Mouse (Mus musculus) kidney, embryonic 15.5 days (tissue): Measurements from ENCODE around the gene Gcnt3. TPM values are rescaled to one million over a fixed set of nuclear protein-coding genes. Genes with fewer than 3 reads are reported as not detected.

Source experiments
- ATAC-seq: fragments of 200-750 bp; cut with Nextera tagmentation; replicated peaks from 2 replicates; pipeline ENCODE4 v1.8.0; 2017; ENCODE audit warnings: moderate TSS enrichment; ENCODE audit not compliant: low FRiP score
- H3K27ac ChIP-seq: fragments of 300-500 bp; sonication (generic); 2 replicates; pipeline ENCODE4 v1.5.1; 2015; ENCODE audit warnings: mild to moderate bottlenecking, inconsistent platforms
- H3K27me3 ChIP-seq: fragments of 300-500 bp; sonication (generic); 2 replicates; pipeline ENCODE4 v1.6.1; 2015; ENCODE audit warnings: inconsistent platforms
- H3K36me3 ChIP-seq: fragments of 300-500 bp; sonication (generic); 2 replicates; pipeline ENCODE4 v1.6.1; 2015; ENCODE audit warnings: inconsistent platforms
- H3K4me1 ChIP-seq: fragments of 300-500 bp; sonication (generic); 2 replicates; pipeline ENCODE4 v1.6.1; 2015; ENCODE audit warnings: inconsistent platforms
- H3K4me2 ChIP-seq: fragments of 300-500 bp; sonication (generic); 2 replicates; pipeline ENCODE4 v1.6.1; 2015; ENCODE audit warnings: moderate library complexity, mild to moderate bottlenecking, inconsistent platforms
- H3K4me3 ChIP-seq: fragments of 300-500 bp; sonication (generic); replicated peaks from 2 replicates; pipeline ENCODE4 v1.5.1; 2015; ENCODE audit warnings: mild to moderate bottlenecking, inconsistent platforms
- H3K9ac ChIP-seq: fragments of 300-500 bp; sonication (generic); 2 replicates; pipeline ENCODE4 v1.6.1; 2015; ENCODE audit warnings: mild to moderate bottlenecking, inconsistent platforms
- H3K9me3 ChIP-seq: fragments of 300-500 bp; sonication (generic); replicated peaks from 2 replicates; pipeline ENCODE4 v1.6.1; 2016; ENCODE audit warnings: inconsistent platforms
- WGBS: fragments of 180-500 bp; shearing (Covaris S2); methylation state at CpG from one replicate; pipeline ENCODE4 v1.1.7; 2015; ENCODE audit warnings: mixed read lengths; 5-methylcytosine and 5-hydroxymethylcytosine counted together
- polyA plus RNA-seq: library from polyadenylated mRNA; unstranded; fragments of >200 nt; fragmentation: Nextera tagmentation; extraction: Ambion mirVana; gene quantifications from 2 replicates; pipeline ENCODE4 v1.2.1, GENCODE M21; 2015

Gene Gcnt3
- polyA plus RNA-seq, 1 experiment from 2014 or later = 1.3 TPM

GRCm38 (mm10) chr9:70021610-70022009, 16.3 kb downstream of the Gcnt3 start:
- Histone ChIP-seq H3K4me1 (no peaks in the 10 kb centered on the region), H3K27ac (no peak overlapping the region), H3K4me3 (no peak overlapping the region), H3K27me3 (no peaks in the 10 kb centered on the region), H3K9me3 (no peaks in the 10 kb centered on the region), H3K4me2 (no peak overlapping the region), H3K9ac (no peak overlapping the region), H3K36me3 (peaks cover 44% of the 10 kb centered on the region)
- no peak for ATAC-seq
- WGBS = 71% methylated on average over 1 of the region's 1 CpGs

GRCm38 (mm10) chr9:70018879-70019278, 19.0 kb downstream of the Gcnt3 start:
- ATAC-seq = no peak
- Histone ChIP-seq H3K9ac (no peak overlapping the region), H3K4me2 (no peak overlapping the region), H3K4me3 (no peak overlapping the region), H3K36me3 (peaks cover 54% of the 10 kb centered on the region), H3K4me1 (peaks cover 12% of the 10 kb centered on the region), H3K27ac (no peak overlapping the region), H3K27me3 (no peaks in the 10 kb centered on the region), H3K9me3 (no peaks in the 10 kb centered on the region)

GRCm38 (mm10) chr9:70015632-70016031, 22.3 kb downstream of the Gcnt3 start:
- ATAC-seq = no peak
- Histone ChIP-seq H3K9me3 (no peaks in the 10 kb centered on the region), H3K4me2 (no peak overlapping the region), H3K4me3 (no peak overlapping the region), H3K9ac (no peak overlapping the region), H3K27me3 (no peaks in the 10 kb centered on the region), H3K27ac (no peak overlapping the region), H3K4me1 (peaks cover 25% of the 10 kb centered on the region), H3K36me3 (peaks cover 39% of the 10 kb centered on the region)
- WGBS = 90% methylated on average over 2 of the region's 2 CpGs

GRCm38 (mm10) chr9:70012408-70012901, 25.4 kb downstream of the Gcnt3 start, which contains the start of gene Gtf2a2:
TSS of gene Gtf2a2 (plus strand) at chr9:70012550.
- peak; percentile 96 for ATAC-seq
- peak within 1 kb of the TSS; percentile 82 for H3K4me3 ChIP-seq
- H3K9ac ChIP-seq = peak within 1 kb of the TSS; percentile 90
- H3K27me3 ChIP-seq = no peaks in the 10 kb centered on the region
- peak within 1 kb of the TSS; percentile 94 for H3K27ac ChIP-seq
- peaks cover 53% of the 10 kb centered on the region for H3K36me3 ChIP-seq
- peak within 1 kb of the TSS; percentile 61 for H3K4me2 ChIP-seq
- peaks cover 25% of the 10 kb centered on the region for H3K4me1 ChIP-seq
- H3K9me3 ChIP-seq = no peaks in the 10 kb centered on the region
- under 1% methylated on average over 55 of the region's 57 CpGs for WGBS

GRCm38 (mm10) chr9:70011537-70012407, 26.1 kb downstream of the Gcnt3 start:
- H3K9ac ChIP-seq = peak overlapping the region; percentile 48
- WGBS = 58% methylated on average over 14 of the region's 14 CpGs
- peaks cover 25% of the 10 kb centered on the region for H3K4me1 ChIP-seq
- peak overlapping the region; percentile 94 for H3K27ac ChIP-seq
- peak; percentile 12; the same call in 1 of the 2 replicates for ATAC-seq
- no peaks in the 10 kb centered on the region for H3K27me3 ChIP-seq
- H3K9me3 ChIP-seq = no peaks in the 10 kb centered on the region
- peaks cover 53% of the 10 kb centered on the region for H3K36me3 ChIP-seq
- peak overlapping the region; percentile 82 for H3K4me3 ChIP-seq
- peak overlapping the region; percentile 61 for H3K4me2 ChIP-seq

- Histone ChIP-seq H3K4me2 (no peak overlapping the region), H3K27ac (no peak overlapping the region), H3K4me1 (peaks cover 23% of the 10 kb centered on the region), H3K27me3 (no peaks in the 10 kb centered on the region), H3K36me3 (peaks cover 52% of the 10 kb centered on the region), H3K9me3 (no peaks in the 10 kb centered on the region), H3K4me3 (no peak overlapping the region), H3K9ac (no peak overlapping the region)
- WGBS = 97% methylated on average over 5 of the region's 5 CpGs
- ATAC-seq = no peak
These were observed 27.0 kb downstream of the Gcnt3 start for GRCm38 (mm10) chr9:70010781-70011473.

GRCm38 (mm10) chr9:70009754-70010304, 28.1 kb downstream of the Gcnt3 start:
- Histone ChIP-seq H3K9ac (no peak overlapping the region), H3K27ac (no peak overlapping the region), H3K9me3 (no peaks in the 10 kb centered on the region), H3K4me3 (no peak overlapping the region), H3K4me2 (no peak overlapping the region), H3K27me3 (no peaks in the 10 kb centered on the region), H3K4me1 (peaks cover 23% of the 10 kb centered on the region), H3K36me3 (peaks cover 59% of the 10 kb centered on the region)
- 89% methylated on average over 8 of the region's 8 CpGs for WGBS
- no peak for ATAC-seq

GRCm38 (mm10) chr9:70007506-70008248, 30.2 kb downstream of the Gcnt3 start:
- WGBS = 90% methylated on average over 14 of the region's 14 CpGs
- H3K9me3 ChIP-seq = no peaks in the 10 kb centered on the region
- no peak overlapping the region for H3K9ac ChIP-seq
- H3K4me2 ChIP-seq = no peak overlapping the region
- ATAC-seq = no peak
- H3K4me1 ChIP-seq = peaks cover 5% of the 10 kb centered on the region
- H3K36me3 ChIP-seq = peaks cover 75% of the 10 kb centered on the region
- H3K27me3 ChIP-seq = no peaks in the 10 kb centered on the region
- H3K4me3 ChIP-seq = no peak overlapping the region
- no peak overlapping the region for H3K27ac ChIP-seq

GRCm38 (mm10) chr9:70006984-70007383, 30.9 kb downstream of the Gcnt3 start:
- WGBS = 91% methylated on average over 5 of the region's 5 CpGs
- H3K36me3 ChIP-seq = peaks cover 82% of the 10 kb centered on the region
- no peaks in the 10 kb centered on the region for H3K9me3 ChIP-seq
- H3K4me3 ChIP-seq = no peak overlapping the region
- H3K4me2 ChIP-seq = no peak overlapping the region
- H3K9ac ChIP-seq = no peak overlapping the region
- no peaks in the 10 kb centered on the region for H3K27me3 ChIP-seq
- peaks cover 3% of the 10 kb centered on the region for H3K4me1 ChIP-seq
- H3K27ac ChIP-seq = no peak overlapping the region
- ATAC-seq = no peak

GRCm38 (mm10) chr9:70003516-70003915, 34.4 kb downstream of the Gcnt3 start:
- no peaks in the 10 kb centered on the region for H3K9me3 ChIP-seq
- no peaks in the 10 kb centered on the region for H3K27me3 ChIP-seq
- H3K4me3 ChIP-seq = no peak overlapping the region
- no peaks in the 10 kb centered on the region for H3K4me1 ChIP-seq
- no peak overlapping the region for H3K4me2 ChIP-seq
- ATAC-seq = no peak
- H3K36me3 ChIP-seq = peaks cover 90% of the 10 kb centered on the region
- WGBS = 85% methylated on average over 10 of the region's 10 CpGs
- no peak overlapping the region for H3K9ac ChIP-seq
- no peak overlapping the region for H3K27ac ChIP-seq

GRCm38 (mm10) chr9:69999318-69999717, 38.6 kb downstream of the Gcnt3 start:
- no peak overlapping the region for H3K4me3 ChIP-seq
- H3K9ac ChIP-seq = no peak overlapping the region
- no peak for ATAC-seq
- 86% methylated on average over 1 of the region's 1 CpGs for WGBS
- H3K27ac ChIP-seq = no peak overlapping the region
- H3K36me3 ChIP-seq = peaks cover 94% of the 10 kb centered on the region
- H3K27me3 ChIP-seq = no peaks in the 10 kb centered on the region
- H3K9me3 ChIP-seq = no peaks in the 10 kb centered on the region
- H3K4me1 ChIP-seq = 0 out of 2 replicates have a peak, but pooled peaks cover under 1% of the 10 kb centered on the region
- H3K4me2 ChIP-seq = no peak overlapping the region
